Mouse (Mus musculus): ENCODE results near the gene Slc22a7. TPM values are rescaled to one million over a fixed set of nuclear protein-coding genes. Genes with fewer than 3 reads are reported as not detected.

Gene Slc22a7
- polyA plus RNA-seq, 1 experiment from 2014 or later = 0.14 TPM

DNA sequence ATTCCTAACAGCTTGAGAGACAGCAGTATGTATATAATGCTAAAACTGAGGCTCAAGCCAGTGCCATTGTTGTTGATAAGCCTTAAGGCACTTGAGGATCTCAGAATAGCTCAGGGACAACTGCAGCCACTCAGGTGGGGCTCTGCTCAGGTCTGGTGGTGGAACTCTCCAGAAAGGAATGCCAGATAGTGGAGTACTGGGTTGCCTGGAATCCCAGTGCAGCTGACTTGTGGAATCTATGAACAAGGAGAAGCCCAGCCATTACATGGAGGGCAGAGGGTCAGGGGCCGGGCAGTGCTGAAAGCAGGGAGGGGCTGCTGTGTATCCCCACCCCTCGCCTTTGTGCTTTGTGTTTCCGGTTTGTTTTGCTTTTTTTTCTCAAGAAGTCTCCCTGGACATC lies 20.2 kb upstream of the Slc22a7 start:
- H3K4me3 ChIP-seq (replicated peaks) = no peak overlapping the region
- H3K27ac ChIP-seq = no peak overlapping the region
- ATAC-seq (ENCODE audit: low FRiP score) = no peak
- peaks cover 72% of the 10 kb centered on the region for H3K27me3 ChIP-seq
- no peak overlapping the region for H3K4me2 ChIP-seq
- H3K9me3 ChIP-seq = no peaks in the 10 kb centered on the region
- H3K9ac ChIP-seq = no peak overlapping the region
- peaks cover 45% of the 10 kb centered on the region for H3K4me1 ChIP-seq
- WGBS = 52% methylated on average over 3 of the region's 3 CpGs
- peaks cover 28% of the 10 kb centered on the region; the same call in 1 of the 2 replicates for H3K36me3 ChIP-seq (replicated peaks)

DNA sequence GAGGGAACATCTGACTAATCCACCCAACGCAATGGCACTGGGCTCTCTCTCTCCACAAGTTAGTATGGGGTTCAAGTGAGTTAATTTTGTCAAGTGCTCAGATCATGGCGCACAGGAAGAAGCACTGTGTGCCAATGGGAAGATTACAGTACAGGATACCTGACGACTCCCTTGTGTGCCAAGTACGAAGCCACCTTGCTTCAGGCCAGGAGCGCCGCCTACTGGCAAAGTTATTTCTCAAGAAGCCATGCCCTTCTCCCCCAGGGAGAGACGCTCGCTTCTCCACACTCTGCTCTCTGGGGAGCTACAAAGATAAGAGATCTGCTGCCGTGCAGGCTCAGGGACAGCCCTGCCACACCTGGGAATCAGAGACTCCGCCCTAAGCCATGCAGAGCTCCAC lies 19.5 kb upstream of the Slc22a7 start:
- H3K36me3 ChIP-seq (replicated peaks) = peaks cover 28% of the 10 kb centered on the region; the same call in 1 of the 2 replicates
- H3K9me3 ChIP-seq = no peaks in the 10 kb centered on the region
- 17% methylated on average over 10 of the region's 10 CpGs for WGBS
- peaks cover 47% of the 10 kb centered on the region for H3K4me1 ChIP-seq
- no peak overlapping the region for H3K4me2 ChIP-seq
- peaks cover 78% of the 10 kb centered on the region for H3K27me3 ChIP-seq
- no peak for ATAC-seq (ENCODE audit: low FRiP score)
- no peak overlapping the region for H3K27ac ChIP-seq
- H3K4me3 ChIP-seq (replicated peaks) = no peak overlapping the region
- no peak overlapping the region for H3K9ac ChIP-seq

DNA sequence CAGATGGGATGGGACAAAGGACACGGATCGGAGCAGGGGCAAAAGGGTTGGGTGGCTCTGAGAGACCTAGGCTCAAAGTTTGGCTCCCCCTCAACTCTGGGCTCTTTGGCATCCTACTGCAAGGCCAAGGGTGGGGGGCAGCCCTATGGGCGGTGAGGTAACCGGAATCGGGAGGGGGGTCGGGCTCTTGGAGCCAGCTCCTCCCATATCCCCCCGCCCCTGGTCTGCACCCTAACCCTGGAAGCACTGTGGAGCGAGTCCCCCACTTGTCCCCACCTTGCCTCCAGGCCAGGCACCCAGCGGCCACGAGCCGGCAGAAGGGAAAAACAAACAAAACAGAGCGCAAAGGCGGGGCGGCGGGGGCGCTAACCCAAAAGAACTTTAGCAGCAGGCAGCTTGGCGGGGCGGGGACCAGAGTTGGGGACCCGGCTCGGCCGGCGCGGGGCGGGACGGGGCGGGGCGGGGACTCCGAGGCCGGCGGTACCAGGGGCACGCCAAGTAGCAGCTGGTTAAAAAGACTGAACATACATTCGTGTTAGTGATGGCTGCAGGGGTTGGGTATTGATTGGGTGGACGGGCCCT lies 16.9 kb upstream of the Slc22a7 start:
- H3K9ac ChIP-seq = peak overlapping the region; percentile 55
- H3K4me1 ChIP-seq = peaks cover 36% of the 10 kb centered on the region
- H3K36me3 ChIP-seq (replicated peaks) = peaks cover 18% of the 10 kb centered on the region; the same call in 1 of the 2 replicates
- peak; percentile 50 for ATAC-seq (ENCODE audit: low FRiP score)
- peaks cover 67% of the 10 kb centered on the region for H3K27me3 ChIP-seq
- H3K9me3 ChIP-seq = no peaks in the 10 kb centered on the region
- peak overlapping the region; percentile 36 for H3K4me3 ChIP-seq (replicated peaks)
- 2% methylated on average over 33 of the region's 33 CpGs for WGBS
- peak overlapping the region; percentile 72 for H3K4me2 ChIP-seq
- H3K27ac ChIP-seq = no peak overlapping the region

DNA sequence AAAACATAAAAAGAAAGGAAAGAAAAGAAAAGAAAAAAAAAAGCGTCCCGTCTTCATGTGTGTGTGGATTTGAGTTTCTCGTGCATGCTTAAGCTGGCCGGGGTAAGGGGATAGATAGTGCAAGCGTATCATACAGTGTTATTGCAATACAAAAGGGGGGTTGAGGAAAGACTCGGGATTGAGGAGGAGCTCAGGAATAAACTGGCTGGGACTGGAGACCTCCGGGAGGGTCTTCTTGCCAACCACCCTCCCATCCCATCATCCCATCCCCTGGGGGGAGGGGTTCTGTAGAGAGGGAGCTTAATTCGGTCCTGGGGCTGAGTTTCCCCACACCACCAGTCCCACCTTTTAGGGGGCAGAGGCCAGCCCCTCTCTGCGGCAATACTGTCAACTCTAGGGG lies 16.3 kb upstream of the Slc22a7 start:
- peak; percentile 31 for ATAC-seq (ENCODE audit: low FRiP score)
- peak overlapping the region; percentile 65; the same call in 1 of the 2 replicates for H3K27ac ChIP-seq
- 2% methylated on average over 9 of the region's 9 CpGs for WGBS
- H3K36me3 ChIP-seq (replicated peaks) = 0 out of 2 replicates have a peak, but pooled peaks cover 14% of the 10 kb centered on the region
- H3K27me3 ChIP-seq = peaks cover 61% of the 10 kb centered on the region
- H3K4me3 ChIP-seq (replicated peaks) = peak overlapping the region; percentile 36
- peaks cover 36% of the 10 kb centered on the region for H3K4me1 ChIP-seq
- H3K9ac ChIP-seq = peak overlapping the region; percentile 55
- peak overlapping the region; percentile 72 for H3K4me2 ChIP-seq
- H3K9me3 ChIP-seq = no peaks in the 10 kb centered on the region

DNA sequence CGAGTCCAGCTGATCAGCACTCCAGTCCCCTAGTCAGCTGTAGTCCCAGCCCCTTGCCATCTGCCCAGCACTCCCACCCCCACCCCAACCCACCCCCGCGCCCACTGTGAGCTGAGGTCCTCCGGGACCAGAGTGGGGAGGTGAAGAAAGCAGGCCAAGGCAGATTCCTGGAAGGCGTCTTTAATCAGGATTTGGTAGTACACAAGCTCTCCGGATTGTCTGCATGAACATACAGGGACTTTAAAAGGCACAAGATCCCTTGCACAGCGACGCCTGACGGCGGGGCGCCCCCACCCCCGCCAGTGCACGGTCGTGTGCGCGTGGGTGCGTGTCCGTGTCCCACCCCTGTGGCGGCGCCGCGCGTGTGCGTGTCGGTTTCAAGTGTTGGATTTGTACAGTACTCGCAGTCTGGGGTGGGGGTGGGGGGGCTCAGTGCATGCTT lies 15.7 kb upstream of the Slc22a7 start:
- peak overlapping the region; percentile 72 for H3K4me2 ChIP-seq
- H3K4me1 ChIP-seq = peaks cover 36% of the 10 kb centered on the region
- WGBS = 2% methylated on average over 26 of the region's 26 CpGs
- H3K27ac ChIP-seq = peak overlapping the region; percentile 65; the same call in 1 of the 2 replicates
- peak overlapping the region; percentile 36 for H3K4me3 ChIP-seq (replicated peaks)
- peak; percentile 57 for ATAC-seq (ENCODE audit: low FRiP score)
- H3K9me3 ChIP-seq = no peaks in the 10 kb centered on the region
- peaks cover 55% of the 10 kb centered on the region for H3K27me3 ChIP-seq
- 0 out of 2 replicates have a peak, but pooled peaks cover 9% of the 10 kb centered on the region for H3K36me3 ChIP-seq (replicated peaks)
- H3K9ac ChIP-seq = peak overlapping the region; percentile 52; the same call in 1 of the 2 replicates

DNA sequence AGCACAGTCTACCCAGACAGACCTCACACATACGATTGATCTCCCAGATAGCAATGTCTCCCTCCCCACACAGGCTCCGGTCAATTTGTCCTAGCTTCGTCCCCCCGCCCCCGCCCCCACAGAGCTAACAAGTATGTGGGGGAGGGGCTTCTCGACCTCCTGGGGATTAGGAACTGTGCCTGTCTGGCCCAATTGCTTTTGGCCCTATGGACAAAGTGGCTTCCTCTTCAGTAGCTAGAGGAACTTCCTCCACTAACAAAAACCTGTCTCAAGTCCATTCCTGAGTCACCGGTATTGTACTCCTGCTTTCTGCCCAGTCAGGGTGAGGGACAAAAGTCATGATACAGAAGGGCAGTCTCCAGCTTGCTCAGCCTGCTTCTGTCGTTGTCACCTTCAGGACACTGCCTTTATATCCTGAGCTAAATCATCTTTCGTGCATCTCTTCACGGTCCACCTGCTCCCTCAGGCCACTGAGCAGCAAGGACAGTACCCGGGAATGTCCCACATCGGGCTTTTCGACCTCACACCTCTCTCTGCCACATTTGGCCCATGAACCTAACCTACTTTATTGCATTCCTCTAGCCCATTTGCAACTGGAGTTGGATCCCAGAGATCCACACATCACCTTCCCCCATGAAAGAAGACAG lies 15.2 kb upstream of the Slc22a7 start:
- Histone ChIP-seq H3K27me3 (peaks cover 51% of the 10 kb centered on the region), H3K27ac (0 out of 2 replicates have a peak overlapping the region, but pooled peaks have one; percentile 65)

DNA sequence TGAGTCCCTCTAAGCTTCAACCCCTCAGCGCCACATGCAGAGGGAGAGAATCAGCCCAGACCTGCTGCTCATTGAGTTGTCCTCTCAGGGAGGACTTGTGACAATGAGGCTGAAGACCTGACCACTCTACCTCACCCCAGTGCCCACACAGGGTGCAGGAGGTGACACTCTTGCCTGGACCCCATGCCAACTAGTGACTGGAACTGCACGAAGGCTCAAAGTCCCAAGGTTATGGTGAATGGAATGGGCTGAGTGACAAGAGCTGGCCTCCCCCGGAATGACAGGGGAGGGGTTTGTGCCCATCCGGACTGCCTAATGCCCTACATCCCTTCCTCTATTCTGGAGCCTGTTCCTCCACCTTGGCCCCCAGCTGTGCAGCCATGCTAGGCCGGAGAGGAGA lies 14.4 kb upstream of the Slc22a7 start:
- H3K27me3 ChIP-seq = peaks cover 44% of the 10 kb centered on the region
- no peak overlapping the region for H3K4me2 ChIP-seq
- peaks cover 36% of the 10 kb centered on the region for H3K4me1 ChIP-seq
- H3K36me3 ChIP-seq (replicated peaks) = no peaks in the 10 kb centered on the region
- H3K27ac ChIP-seq = no peak overlapping the region
- no peak overlapping the region for H3K9ac ChIP-seq
- no peak for ATAC-seq (ENCODE audit: low FRiP score)
- 31% methylated on average over 5 of the region's 5 CpGs for WGBS
- H3K4me3 ChIP-seq (replicated peaks) = no peak overlapping the region
- no peaks in the 10 kb centered on the region for H3K9me3 ChIP-seq

More for the DNA sequence above, 15.2 kb upstream of the Slc22a7 start:
- Histone ChIP-seq H3K4me2 (peak overlapping the region; percentile 72), H3K9ac (no peak overlapping the region), H3K9me3 (no peaks in the 10 kb centered on the region), H3K36me3 (replicated peaks) (0 out of 2 replicates have a peak, but pooled peaks cover 4% of the 10 kb centered on the region), H3K4me1 (peaks cover 36% of the 10 kb centered on the region), H3K4me3 (replicated peaks) (0 out of 2 replicates have a peak overlapping the region, but pooled peaks have one; percentile 36)
- WGBS = 6% methylated on average over 13 of the region's 13 CpGs
- ATAC-seq (ENCODE audit: low FRiP score) = 0 out of 2 replicates have a peak, but pooled peaks have one; percentile 3

DNA sequence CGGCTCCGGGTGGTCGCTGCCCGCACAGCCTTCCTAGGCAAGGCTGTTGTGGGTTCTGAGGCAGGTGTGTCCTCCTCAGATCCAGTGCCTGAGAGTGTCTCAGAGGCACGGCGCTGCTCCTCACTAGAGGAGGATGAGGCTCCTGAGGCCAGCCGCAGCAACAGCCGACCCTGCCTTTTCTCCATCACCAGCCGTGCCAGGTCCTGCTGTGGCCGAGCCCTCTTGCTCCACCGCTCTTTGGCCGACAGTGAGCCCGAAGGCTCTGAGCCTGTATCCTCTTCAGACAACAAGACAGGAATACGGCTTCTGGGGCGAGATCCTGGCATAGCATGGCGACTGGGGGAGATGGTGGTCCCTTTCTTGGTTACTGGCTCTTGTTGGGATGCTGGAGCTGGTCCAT lies 8.0 kb upstream of the Slc22a7 start:
- Histone ChIP-seq H3K36me3 (replicated peaks) (no peaks in the 10 kb centered on the region; the same call in 1 of the 2 replicates), H3K4me3 (replicated peaks) (no peak overlapping the region), H3K4me1 (peaks cover 18% of the 10 kb centered on the region), H3K27me3 (peaks cover 63% of the 10 kb centered on the region), H3K27ac (no peak overlapping the region), H3K9ac (no peak overlapping the region), H3K4me2 (no peak overlapping the region), H3K9me3 (no peaks in the 10 kb centered on the region)
- ATAC-seq (ENCODE audit: low FRiP score) = no peak
- 89% methylated on average over 16 of the region's 16 CpGs for WGBS

DNA sequence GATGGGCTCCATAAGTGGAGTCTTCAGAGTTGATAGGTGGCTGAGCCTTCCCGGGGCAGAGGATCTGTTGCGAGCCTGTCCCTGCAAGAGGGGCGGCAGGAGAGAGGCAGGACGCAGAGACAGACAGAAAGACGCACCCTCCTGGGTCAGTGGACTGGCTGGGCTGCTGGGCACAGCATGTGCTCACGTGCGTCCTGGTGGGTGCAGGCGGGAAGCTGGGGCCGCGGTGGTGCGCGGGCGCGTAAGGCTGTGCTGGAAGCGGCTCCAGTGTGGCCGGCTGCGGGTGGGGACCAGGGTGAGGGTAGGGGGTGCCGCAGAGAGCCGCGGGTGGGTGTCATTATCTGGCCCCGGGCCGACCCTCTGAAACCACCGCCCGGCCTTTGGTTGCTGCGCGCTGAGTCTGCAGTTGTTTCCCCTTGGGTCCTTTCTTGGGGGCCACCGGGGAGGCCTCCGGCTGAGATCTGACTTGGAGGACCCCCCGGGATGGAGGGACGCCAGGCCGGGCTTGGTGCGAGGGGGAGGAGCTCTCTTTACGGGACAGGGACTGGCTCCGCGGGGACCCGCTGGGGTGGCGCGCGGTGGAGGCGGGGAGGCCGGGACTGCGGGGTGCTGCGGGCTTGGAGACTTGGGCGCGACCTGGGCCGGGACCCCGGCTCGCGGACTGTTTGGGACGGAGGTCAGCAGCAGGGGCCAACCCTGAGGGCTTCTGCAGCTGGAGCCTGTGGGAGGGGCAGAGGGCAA lies 6.8 kb upstream of the Slc22a7 start:
- Histone ChIP-seq H3K4me2 (peak overlapping the region; percentile 40), H3K9me3 (no peaks in the 10 kb centered on the region), H3K4me1 (peaks cover 18% of the 10 kb centered on the region), H3K27ac (no peak overlapping the region), H3K4me3 (replicated peaks) (peak overlapping the region; percentile 14), H3K27me3 (peaks cover 67% of the 10 kb centered on the region), H3K9ac (no peak overlapping the region), H3K36me3 (replicated peaks) (no peaks in the 10 kb centered on the region; the same call in 1 of the 2 replicates)
- WGBS = 4% methylated on average over 49 of the region's 50 CpGs
- ATAC-seq (ENCODE audit: low FRiP score) = no peak

DNA sequence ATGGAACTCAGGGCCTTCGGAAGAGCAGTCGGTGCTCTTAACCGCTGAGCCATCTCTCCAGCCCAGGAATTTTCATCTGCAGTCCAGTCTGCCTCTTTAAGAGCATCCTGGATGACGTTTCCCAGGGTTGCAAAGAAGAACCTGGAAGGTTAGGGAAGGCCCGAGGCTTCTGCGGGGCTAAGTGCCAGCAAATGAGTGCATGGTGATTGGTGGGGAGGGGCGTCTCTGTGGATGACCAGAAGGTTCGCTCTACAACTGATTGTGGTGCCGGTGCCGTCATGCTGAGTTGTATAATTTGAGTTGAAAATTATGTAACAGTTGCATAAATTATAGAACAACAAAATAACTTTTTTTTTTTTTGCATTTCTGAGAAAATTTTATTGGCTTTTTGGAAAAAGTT lies 919 bp upstream of the Slc22a7 start:
- Histone ChIP-seq H3K36me3 (replicated peaks) (no peaks in the 10 kb centered on the region; the same call in 1 of the 2 replicates), H3K9me3 (no peaks in the 10 kb centered on the region), H3K4me3 (replicated peaks) (no peak overlapping the region), H3K27me3 (peaks cover 51% of the 10 kb centered on the region), H3K4me1 (peaks cover 16% of the 10 kb centered on the region; the same call in 1 of the 2 replicates), H3K27ac (no peak overlapping the region), H3K4me2 (no peak overlapping the region), H3K9ac (no peak overlapping the region)
- 94% methylated on average over 10 of the region's 10 CpGs for WGBS
- no peak for ATAC-seq (ENCODE audit: low FRiP score)

DNA sequence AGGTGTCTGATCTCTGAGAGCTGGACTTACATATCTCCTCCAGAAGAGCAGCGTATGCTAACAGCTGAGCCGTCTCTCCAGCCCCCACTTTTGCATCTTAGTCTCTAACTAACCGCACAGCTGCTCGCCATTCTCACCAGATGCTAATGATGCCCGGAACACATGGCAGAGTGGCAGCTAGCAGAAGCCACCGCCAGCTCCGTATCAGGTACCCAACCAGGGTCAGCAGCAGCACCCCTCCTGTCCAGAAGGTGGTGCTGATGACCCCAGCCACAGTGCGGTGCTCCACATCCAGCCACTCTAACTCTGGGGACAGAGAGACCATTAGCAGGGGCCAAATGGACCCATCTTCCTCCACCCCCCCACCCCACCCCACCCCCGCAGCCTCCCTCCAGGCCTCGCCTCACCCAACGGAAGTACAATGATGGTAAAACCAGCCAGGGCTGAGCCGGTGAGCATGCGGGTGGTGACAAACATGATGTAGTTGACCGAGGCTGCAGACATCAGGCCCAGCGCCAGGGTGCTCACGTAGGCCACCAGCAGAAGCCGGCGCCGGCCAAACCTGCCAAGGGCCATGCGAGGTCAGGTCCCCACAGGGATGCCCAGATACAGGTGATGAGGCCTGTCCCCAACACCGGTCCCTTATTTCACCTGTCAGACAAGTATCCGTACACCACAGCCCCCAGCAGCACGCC lies 1.4 kb downstream of the Slc22a7 start:
- Histone ChIP-seq H3K4me2 (peak overlapping the region; percentile 10; the same call in 1 of the 2 replicates), H3K4me1 (peaks cover 15% of the 10 kb centered on the region), H3K36me3 (replicated peaks) (no peaks in the 10 kb centered on the region), H3K27ac (no peak overlapping the region), H3K27me3 (peaks cover 39% of the 10 kb centered on the region), H3K9me3 (no peaks in the 10 kb centered on the region), H3K9ac (no peak overlapping the region), H3K4me3 (replicated peaks) (no peak overlapping the region)
- ATAC-seq (ENCODE audit: low FRiP score) = peak; percentile 62
- 28% methylated on average over 23 of the region's 23 CpGs for WGBS
